Mouse (Mus musculus) v-Abl transformed pro-B cells (cell line): ENCODE measurements around the gene Bag1.

Experiments used
- in situ Hi-C, 2 experiments: fragments of 400-800 bp; cut with MboI; formaldehyde crosslinking; loops; one replicate each; pipeline ENCODE4 v1.15.1; 2025; ENCODE audit not compliant: unreplicated experiment in 2 of 2

Bag1 gene

DNA sequence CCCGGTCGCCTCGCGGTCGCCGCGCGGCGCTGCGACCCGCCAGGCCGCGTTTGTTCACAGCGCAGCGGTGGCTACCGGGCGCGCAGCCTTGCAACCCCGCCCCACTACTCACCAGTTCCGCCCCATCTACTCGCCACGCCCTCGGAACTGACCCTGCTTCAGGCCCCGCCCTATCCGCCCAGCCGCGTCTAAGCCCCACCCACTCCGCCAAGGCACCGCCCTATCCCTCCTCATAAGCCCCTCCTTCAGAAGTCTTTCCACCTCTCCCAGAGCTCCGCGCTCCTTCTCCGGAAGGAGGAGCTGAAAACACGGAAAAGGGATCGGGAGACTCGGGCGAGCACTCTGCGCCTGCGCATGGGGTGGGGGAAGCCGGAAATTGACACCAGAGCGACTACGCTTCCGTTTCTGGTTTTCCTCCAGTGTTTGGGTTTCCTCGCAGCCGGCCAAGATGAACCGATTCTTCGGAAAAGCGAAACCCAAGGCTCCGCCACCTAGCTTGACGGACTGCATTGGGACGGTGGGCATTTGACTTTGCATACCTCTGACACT, at the start of gene Bag1, which contains the start of gene Chmp5:
Bag1 (minus strand) TSS at position 135 of the 549 bp plus-strand sequence.
Chmp5 (plus strand) TSS at position 248 of the 549 bp plus-strand sequence.
- in situ Hi-C loops, result loop anchor here in 1 of 2 experiments (25.0 kb wide), 1 partner anchor 811 kb away; the partner anchor contains the start of gene Aco1

DNA sequence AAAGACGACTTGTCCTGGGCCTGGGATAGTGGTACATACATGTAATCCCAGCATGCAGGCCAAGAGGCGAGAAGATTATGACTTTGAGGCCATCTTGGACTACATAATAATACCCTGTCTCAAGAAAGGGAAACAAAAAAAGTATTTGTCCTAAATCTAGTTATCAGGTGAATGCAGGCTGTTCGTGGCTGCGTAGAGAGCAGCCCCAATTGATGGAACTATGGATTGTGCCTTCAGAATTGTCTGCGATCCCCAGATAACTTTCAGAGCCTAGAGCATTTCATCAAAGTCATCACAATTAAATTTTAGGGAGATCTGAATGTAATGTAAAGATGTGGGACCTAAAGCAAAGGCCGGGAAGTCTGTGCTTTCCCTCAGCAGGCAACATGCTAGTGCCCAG, 48.2 kb upstream of the Bag1 start:
- in situ Hi-C loops, result loop anchor here in 1 of 2 experiments (10.0 kb wide), 1 partner anchor 1988 kb away; no protein-coding TSS in a partner anchor

DNA sequence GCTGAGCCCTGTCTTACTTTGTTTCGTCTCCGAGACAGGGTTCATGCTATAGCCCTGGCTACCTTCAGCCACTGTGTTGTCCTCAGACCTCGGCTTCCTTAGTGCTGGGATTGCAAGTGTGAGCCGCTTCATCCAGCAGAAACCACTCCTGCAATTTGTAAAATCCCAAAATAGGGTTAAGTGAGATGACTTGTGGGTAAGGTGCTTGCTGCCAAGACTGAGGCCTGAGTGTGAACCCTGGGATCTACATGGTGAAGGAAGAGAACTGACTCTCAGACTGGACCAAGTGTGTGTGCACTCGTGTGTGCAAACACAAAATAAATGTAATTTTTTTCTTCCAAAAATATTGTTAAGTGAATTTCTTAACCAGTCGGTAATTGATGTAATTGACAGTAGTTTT, 41.5 kb upstream of the Bag1 start:
- in situ Hi-C loops, result loop anchor here in 1 of 2 experiments (10.0 kb wide), 1 partner anchor 1995 kb away; no protein-coding TSS in a partner anchor

DNA sequence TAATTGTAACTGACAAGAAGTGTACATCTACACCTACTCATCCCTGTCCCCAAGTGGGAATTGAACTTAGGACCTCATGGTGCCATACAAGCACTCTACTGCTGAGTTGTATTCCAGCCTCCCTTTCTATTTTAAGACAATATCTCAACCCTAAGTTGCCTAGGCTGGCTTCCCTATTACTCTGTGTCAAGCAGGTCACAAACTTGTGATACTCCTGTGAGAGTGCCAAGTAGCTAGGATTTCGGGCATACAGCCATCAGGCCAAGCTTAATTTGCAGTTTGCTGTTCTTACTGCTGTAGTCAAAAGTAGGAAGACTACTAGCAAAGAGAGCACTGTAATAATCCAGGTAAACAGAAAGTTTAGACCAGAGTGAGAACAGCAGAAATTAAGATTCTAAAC, 35.6 kb upstream of the Bag1 start:
- in situ Hi-C loops, result no loop called here

DNA sequence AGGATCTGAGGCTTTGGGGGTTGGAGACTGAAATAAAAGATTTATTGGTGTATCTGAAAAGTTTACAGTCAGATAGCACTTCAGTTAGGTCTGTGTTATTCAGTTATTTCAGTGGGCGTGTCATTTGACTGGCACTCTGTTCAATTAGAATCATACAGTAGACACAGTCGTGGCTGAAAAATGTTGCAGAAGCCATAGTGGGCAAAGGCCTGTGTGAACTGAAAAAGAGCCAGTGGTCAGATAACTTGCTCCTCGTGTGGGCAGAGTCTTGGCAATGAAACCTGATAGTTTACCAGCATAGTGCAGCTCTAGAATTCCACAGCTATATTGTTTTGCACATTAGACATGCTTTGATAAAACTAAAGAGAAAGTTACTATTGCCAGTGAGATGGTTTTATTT, 34.4 kb upstream of the Bag1 start:
- in situ Hi-C loops, result no loop called here

DNA sequence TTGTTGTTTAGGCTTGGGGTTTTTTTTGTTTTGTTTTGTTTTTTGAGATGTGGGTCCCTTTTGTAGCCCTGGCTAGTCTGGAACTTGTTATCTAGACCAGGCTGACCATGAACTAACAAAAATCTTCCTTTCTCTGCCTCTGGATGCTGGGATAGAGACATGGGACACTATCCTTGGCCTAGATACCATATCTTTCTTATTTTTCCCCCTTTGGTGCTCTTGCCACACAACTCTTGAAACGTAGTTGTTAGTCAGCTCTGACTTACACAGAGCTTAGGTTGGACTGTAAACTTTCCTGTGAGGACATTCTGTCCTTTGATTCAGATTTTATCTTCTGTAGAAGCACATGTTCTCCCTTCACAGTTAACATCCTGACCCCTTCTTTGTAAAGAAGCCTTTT, 31.3 kb upstream of the Bag1 start:
- in situ Hi-C loops, result no loop called here

DNA sequence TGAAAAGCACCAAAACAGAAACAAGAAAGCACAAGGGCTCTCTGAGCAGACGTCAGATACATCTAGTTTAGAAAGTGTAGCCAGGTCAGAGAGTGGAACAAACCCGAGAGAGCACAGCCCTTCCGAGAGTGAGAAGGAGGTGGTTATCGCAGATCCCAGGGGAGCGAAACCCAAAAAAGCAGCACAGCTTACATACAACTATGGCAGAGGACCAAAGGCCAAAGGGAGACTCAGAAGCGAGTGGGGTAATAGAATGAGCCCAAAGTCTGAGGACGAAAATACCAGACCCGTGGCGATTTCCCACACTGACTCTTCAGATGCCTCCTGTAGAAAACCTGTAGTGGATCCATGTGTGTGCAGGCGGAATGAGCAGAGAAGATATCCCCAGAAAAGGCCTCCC, 28.6 kb upstream of the Bag1 start:
- in situ Hi-C loops, result no loop called here

DNA sequence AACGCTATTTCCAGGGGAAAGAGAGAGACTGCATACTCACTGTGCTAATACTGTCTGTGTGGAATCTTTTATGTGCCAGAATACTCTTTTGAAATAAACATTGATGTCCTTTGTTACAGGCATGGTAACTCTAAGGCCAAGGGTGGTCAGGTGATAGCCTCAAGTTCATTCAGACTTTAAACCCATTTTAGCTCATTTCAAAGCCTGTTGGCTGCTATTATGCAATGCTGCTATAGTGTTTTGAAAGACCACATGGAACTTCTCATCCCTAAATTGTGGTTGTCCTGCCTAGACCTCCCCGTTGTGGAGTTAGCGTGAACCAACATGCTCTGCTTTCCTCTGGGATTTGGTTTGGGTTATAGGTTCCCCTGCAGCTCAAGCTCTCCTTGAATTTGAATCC, 27.6 kb upstream of the Bag1 start:
- in situ Hi-C loops, result no loop called here

DNA sequence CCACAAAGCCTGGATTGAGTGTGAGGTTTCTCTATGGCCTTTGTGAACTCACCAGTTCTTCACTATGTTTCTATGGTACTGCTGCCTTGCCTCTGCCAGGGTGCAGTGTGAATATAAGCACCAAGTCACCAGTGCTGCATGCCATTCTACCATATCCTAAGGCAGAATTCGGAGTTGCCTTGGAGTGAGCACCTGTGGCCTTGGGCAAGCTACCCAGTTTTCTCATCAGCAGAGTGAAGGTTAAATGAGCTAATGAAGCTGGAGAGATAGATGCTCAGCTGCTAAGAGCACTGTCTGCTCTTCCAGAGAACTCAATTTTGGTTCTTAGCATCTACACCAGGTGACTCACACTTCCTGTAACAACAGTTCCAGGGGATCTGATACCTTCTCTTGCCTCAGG, 25.9 kb upstream of the Bag1 start:
- in situ Hi-C loops, result loop anchor here in 1 of 2 experiments (25.0 kb wide), 1 partner anchor 712 kb away; the partner anchor contains the start of genes Smim27 and Topors

DNA sequence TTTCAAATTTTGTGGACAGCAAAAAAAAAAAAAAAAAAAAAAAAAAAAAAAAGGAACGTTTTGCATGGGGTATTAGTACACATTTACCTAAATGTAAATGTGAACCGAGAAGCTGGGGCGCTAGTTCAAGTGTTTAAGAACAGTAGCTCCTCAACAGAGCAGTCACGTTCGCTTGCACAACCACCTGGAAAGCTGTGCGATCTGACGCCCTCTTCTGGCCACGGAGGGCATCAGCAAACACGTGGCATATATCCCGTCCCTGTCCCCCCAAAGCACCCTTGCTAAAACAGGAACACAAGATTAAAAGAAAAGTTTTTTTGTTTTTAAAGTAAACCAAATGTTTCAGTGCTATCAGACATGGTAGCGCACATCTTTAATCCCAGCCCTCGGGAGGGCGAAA, 23.6 kb upstream of the Bag1 start:
- in situ Hi-C loops, result loop anchor here in 1 of 2 experiments (25.0 kb wide), 1 partner anchor 709 kb away; the partner anchor contains the start of genes Smim27 and Topors

DNA sequence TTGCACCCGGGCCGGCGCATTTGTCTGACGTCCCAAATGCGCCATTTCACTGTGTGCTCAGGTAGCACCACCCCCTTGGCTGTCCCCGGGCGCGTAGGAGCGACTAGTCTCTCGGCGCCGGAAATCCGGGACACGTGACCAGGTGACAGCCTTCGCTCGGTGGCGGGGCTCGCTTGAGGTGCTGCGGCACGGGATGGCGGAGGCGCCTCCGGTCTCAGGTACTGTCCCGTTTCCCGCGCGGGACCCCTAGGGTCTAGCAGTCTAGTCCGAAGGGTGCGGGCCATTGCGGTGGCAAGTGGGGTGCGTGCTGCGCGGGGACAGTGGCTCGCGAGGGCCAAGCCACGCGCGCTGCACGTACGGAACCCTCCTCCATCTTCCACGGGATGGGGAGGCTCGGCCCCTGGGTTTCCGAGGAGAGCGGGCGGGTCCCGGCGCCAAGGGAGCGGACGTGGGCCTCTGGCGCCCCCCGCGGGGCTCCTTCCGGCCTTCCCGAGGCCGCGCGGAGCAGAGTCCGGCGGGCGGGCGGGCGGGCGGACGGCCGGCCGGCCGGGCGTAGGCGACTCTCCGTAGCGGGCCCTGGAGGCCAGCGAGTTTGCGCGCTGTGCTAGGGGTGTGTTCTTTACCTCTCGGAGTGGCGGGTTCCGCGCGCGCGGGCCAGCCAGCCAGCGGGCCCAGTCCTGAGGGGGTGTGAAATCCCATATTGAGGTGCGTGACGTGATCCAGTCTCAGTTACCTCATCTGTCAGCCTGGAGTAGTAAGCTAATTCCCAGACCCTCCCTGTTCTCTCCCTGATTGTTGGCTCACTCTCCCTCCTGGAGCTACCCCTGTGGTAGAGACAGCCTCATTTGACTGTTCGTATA, 23.0 kb upstream of the Bag1 start, which contains the start of gene Nfx1:
Nfx1 (plus strand) TSS at position 65 of the 860 bp plus-strand sequence.
- in situ Hi-C loops, result loop anchor here in 1 of 2 experiments (25.0 kb wide), 1 partner anchor 709 kb away; the partner anchor contains the start of genes Smim27 and Topors

DNA sequence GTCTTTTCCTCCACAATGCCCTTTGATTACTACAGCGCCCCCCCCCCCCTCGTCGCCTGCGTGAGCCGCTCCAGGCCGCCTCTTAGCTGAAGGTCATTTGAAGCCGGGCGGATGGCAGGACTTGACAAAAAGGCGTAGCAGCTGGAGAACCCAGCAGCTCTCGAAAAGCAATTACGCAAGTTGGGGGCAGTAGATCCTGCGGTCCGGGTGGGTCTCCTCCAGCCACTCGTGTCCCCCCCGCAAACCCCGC, 22.4 kb upstream of the Bag1 start:
- in situ Hi-C loops, result loop anchor here in 1 of 2 experiments (25.0 kb wide), 1 partner anchor 708 kb away; the partner anchor contains the start of genes Smim27 and Topors

DNA sequence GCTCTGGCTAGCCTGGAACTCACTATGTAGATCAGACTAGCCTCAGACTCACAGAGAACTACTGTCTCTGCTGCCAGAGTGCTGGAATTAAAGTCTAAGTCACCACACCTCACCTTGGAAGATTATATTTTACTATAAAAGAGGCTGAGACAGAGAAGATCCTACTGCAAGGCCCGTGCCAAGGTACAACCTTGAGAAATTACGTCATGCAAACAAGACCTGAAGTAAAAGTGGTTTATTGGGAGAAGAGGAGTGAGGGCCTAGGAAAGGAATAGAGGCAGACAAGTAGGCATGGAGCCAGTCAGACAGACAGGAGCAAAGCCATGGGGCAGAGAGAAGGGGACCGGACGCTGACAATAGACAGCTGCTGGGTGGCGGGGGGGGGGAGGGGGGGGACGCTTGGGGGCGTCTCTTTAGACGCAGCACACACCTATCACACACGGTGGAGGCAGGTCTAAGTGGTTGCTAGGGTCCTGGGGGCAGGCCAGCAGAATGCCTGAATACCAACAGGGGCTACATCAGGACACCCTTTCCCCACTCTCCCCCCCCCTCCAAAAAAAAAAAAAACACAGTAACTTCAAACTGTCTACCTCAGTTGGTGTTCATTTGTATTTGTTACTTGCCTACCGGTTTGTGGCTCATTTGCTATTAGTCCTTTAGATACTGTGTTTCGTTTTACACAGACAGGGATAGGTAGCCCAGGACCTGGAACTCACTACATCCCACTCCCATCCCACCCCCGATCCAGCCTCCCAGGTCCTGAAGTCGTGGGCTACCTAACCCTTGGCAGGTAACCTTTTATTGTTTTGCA, 21.9 kb upstream of the Bag1 start:
- in situ Hi-C loops, result loop anchor here in 1 of 2 experiments (25.0 kb wide), 1 partner anchor 708 kb away; the partner anchor contains the start of genes Smim27 and Topors

DNA sequence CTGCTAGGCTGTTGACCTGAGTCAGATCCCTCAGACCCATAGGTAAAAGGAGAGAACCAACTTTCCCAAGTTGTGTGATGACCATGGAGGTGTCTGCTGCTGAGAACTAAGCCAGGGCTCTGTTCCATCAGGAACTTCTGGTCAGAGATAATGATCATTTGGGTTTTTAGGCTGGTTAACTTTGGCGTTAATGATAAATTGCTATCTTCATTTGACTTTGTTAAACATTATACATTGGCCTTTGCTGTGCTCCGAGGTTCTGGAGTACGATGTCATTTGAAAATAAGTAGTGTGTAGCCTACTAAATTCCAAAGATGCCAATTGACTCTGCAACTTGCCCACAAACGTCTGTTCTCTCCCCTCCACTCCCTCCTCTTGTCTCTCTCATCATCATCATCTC, 21.1 kb upstream of the Bag1 start:
- in situ Hi-C loops, result loop anchor here in 1 of 2 experiments (25.0 kb wide), 1 partner anchor 707 kb away; the partner anchor contains the start of genes Smim27 and Topors

DNA sequence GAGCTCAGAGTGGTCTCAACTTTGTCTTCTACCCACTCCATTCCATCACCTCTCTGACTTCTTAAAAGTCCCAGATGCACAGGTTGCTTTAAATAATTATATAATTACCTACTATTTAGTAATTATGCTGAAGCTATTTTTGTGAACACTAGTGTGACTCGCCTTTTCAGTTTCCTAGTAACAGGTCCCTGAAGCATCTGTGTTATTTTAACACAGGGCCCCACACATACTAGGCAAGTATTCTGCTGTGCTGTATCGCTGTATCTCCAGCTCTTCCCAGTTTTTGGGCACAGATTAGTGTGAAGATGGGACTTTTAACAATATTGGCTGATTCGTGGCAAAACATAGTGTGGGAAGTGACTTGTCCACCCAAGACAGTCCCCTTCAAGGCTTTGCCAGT, 15.4 kb upstream of the Bag1 start:
- in situ Hi-C loops, result loop anchor here in 1 of 2 experiments (25.0 kb wide), 1 partner anchor 701 kb away; the partner anchor contains the start of genes Smim27 and Topors

DNA sequence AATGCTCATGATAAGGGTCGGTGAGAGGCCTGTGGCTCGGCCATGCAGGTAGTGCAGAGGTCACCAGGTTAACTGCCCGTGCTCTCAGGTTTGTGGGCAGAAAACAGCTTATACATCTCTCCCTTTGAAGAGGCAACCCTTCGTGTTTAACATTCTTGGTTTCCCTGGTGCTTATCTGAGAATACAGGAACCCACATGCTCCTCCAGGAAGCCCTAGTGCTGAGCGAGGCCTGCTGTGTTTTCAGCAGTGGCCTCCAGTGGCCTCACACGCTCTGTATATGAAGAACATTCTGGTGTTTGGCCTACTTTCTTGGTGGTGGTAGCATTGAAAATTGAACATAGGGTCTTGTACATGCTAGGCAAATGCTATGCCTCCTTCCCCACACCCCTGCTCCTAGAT, 7.8 kb upstream of the Bag1 start:
- in situ Hi-C loops, result loop anchor here in 1 of 2 experiments (25.0 kb wide), 1 partner anchor 694 kb away; the partner anchor contains the start of genes Smim27 and Topors

DNA sequence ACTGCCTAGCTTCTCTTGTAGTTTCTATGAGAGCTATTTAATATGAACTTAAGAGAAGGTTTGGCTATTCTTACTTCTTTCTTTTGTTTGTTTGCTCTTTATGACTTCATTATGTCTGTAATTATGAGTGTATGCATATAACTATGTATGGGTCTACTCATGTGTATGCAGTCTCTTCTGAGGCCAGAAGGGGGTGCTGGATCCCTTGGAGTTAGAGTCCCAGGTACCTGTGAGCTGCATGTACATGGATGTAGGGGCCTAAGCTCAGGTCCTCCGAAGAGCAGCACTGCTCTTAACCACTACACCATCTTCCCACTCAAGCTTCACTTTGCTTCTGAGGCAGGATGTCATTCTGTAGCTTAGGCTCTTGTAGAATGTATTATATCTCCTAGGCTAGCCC, 5.4 kb upstream of the Bag1 start:
- in situ Hi-C loops, result loop anchor here in 1 of 2 experiments (25.0 kb wide), 1 partner anchor 691 kb away; the partner anchor contains the start of genes Smim27 and Topors

DNA sequence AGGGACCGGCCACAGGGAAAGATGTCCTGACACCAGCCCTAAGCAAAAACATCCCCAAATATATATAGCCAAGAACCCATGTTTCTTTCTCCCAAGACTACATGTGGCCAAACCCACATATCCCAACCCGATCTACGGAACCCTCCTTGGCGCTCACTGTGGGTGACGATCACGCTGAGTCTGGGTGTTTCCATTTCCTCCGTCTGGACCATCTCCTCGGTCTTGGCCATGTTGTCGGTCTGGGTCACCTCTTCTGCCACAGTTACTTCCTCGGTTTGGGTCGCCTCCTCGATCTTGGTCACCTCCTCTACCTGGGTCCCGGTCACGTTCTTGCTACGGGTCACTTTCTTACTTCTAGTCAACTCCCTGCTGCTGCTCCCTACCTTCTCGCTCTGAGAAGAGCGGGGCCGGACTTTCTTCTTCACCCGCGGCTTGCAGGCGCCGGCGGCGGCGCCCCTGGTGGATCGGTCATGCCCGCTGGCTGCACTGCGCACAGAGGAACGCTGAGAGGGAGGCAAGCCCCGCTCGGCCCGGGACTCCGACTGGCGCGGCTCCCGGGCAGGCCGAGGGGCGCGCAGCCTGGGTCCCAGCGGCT, 432 bp downstream of the Bag1 start:
- in situ Hi-C loops, result loop anchor here in 1 of 2 experiments (25.0 kb wide), 1 partner anchor 810 kb away; the partner anchor contains the start of gene Aco1

DNA sequence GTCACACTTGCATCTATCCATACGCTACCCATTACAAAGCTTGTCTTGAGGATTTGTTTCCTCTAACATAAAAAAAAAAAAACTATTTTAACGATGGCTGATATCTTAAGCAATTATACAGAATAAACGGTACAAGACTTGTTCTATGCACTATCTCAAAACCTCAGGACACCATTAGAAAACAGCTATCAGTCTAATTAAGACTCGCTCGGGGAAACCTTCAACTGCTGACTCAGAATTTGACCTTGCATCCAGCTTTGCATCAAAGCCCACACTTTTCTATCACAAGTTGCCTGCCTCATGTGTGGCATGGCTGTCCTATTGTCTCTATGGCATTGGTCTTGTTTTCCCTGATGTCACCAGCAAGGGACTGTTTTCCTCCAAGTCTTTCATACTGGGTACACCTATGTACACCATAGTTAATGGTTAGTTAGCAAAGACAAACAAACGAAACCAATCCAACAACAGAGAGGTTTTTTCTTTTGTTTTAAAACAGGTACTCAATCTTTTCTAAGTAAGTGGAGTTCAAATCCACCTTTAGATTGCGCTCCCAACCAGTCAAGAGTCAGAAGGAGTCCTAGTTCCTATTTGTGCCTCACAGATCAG, 1.5 kb downstream of the Bag1 start:
- in situ Hi-C loops, result loop anchor here in 1 of 2 experiments (25.0 kb wide), 1 partner anchor 809 kb away; the partner anchor contains the start of gene Aco1
